Mouse (Mus musculus) left cerebral cortex, adult 2 months (tissue): ENCODE data around the gene Tmem214. TPM values are rescaled to one million over a fixed set of nuclear protein-coding genes. Genes with fewer than 3 reads are reported as not detected.
A peak's percentile ranks its signal among the peaks of the same experiment; 100 is the strongest.

Source experiments
- DNase-seq, 2 experiments: peaks; one replicate each; pipeline ENCODE4 v3.0.0; 2021 to 2022; ENCODE audit warnings: low spot score in 2 of 2, mixed read lengths in 1 of 2; ENCODE audit errors: extremely low spot score in 1 of 2
- H3K27ac ChIP-seq: fragments of 200-600 bp; 2 replicates; pipeline ENCODE4 v1.8.1; 2022
- H3K4me3 ChIP-seq: fragments of 200-600 bp; 2 replicates; pipeline ENCODE4 v1.8.1; 2022
- CTCF ChIP-seq: fragments of 200-600 bp; IDR thresholded peaks from 2 replicates; pipeline ENCODE4 v1.8.1; 2022; ENCODE audit warnings: antibody characterized with exemption, mild to moderate bottlenecking, moderate library complexity
- intact Hi-C: fragments of 180-260 bp; cut with DNase I; formaldehyde crosslinking; loops from one replicate; pipeline ENCODE4 v1.15.1; 2025
- total RNA-seq, 2 experiments: library from RNA; stranded (reverse); gene quantifications; 2 replicates each; pipeline ENCODE4 v1.2.3; 2021

The Tmem214 gene
- total RNA-seq, 2 experiments from 2014 or later: 64.2 to 71.0 TPM

DNA sequence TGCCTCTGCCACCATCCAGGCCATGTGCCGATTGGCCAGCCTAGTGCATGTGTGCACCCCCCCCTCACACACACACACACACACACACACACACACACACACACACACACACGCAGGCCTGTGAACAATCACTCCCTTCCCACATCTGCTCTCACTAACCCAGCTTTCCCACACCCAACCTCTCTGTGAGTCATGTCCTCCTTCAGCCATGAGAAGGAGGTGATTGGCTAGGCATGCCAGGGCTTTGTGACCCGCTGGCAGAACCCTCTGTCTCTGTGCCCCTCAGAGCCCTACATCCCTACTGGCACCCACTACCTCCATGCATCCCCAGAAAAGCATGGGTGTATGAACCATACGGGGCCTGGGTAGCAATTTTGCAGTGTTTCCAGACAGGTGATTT, 14.3 kb upstream of the Tmem214 start:
- Histone ChIP-seq H3K27ac (no peak overlapping the region), H3K4me3 (no peak overlapping the region)
- no peak for TF ChIP-seq CTCF
- DNase-seq: no peak
- intact Hi-C loops: no loop called here

DNA sequence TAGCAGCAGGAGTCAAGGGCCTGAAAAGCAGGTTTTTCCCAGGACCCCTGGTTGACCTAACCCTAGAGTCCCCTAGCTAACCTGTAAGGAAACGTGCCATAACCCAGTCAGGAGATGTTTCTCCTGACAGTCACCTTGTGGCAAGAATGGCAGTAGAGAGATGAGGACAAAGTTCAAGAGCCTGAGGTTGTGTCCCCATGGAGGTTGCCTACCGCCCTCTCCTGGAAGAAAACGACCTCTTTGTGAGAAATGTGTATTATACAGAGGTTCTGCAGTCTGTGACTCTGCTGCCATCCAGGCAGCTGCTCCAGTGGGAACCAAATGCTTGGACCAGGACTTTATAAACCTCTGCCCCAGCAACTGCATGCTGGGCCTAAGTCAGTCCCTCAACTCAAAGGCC, 12.1 kb upstream of the Tmem214 start:
- intact Hi-C loops: loop anchor here (2.0 kb wide), 2 partner anchors 41 to 49 kb away; partner anchors contain the start of gene Mapre3
- H3K4me3 ChIP-seq: no peak overlapping the region
- DNase-seq: no peak
- H3K27ac ChIP-seq: no peak overlapping the region
- TF ChIP-seq CTCF: no peak

GRCm38 (mm10) chr5:30856124-30856523, 11.7 kb upstream of the Tmem214 start:
- no peak for DNase-seq
- intact Hi-C loops: loop anchor here (2.0 kb wide), 1 partner anchor 49 kb away; no protein-coding TSS in a partner anchor
- Histone ChIP-seq H3K4me3 (no peak overlapping the region), H3K27ac (no peak overlapping the region)
- no peak; the same call in none of the 2 replicates for TF ChIP-seq CTCF

- TF ChIP-seq CTCF: no peak; the same call in 1 of the 2 replicates
Observed at GRCm38 (mm10) chr5:30863852-30864251, 4.0 kb upstream of the Tmem214 start.

GRCm38 (mm10) chr5:30864322-30864721, 3.5 kb upstream of the Tmem214 start:
- no peak for TF ChIP-seq CTCF
- H3K27ac ChIP-seq: no peak overlapping the region
- DNase-seq: no peak
- no peak overlapping the region for H3K4me3 ChIP-seq
- intact Hi-C loops: no loop called here

More at GRCm38 (mm10) chr5:30863852-30864251, 4.0 kb upstream of the Tmem214 start:
- Histone ChIP-seq H3K27ac (no peak overlapping the region), H3K4me3 (no peak overlapping the region)
- intact Hi-C loops: no loop called here
- DNase-seq: no peak

DNA sequence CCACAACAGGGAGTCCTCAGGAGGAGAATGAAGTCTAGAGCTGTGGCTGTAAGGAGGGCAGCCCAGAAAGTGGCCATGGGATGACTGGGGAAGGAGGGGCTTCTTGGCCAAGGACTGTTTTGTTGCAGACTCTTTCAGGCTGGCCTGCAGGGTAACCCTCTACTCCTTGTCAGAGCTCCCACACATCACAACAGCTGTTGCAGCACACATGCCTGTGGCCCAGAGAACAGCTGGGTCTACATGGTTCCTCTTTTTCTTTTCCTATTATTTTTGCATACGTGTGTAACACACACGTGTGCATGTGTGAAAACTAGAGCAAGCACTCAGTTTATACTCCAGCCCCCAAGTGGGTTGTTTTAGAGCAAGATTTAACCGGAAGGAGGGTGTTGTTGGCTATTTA, 941 bp upstream of the Tmem214 start:
- intact Hi-C loops: no loop called here
- no peak overlapping the region for H3K4me3 ChIP-seq
- no peak for DNase-seq
- no peak overlapping the region for H3K27ac ChIP-seq
- TF ChIP-seq CTCF: no peak

DNA sequence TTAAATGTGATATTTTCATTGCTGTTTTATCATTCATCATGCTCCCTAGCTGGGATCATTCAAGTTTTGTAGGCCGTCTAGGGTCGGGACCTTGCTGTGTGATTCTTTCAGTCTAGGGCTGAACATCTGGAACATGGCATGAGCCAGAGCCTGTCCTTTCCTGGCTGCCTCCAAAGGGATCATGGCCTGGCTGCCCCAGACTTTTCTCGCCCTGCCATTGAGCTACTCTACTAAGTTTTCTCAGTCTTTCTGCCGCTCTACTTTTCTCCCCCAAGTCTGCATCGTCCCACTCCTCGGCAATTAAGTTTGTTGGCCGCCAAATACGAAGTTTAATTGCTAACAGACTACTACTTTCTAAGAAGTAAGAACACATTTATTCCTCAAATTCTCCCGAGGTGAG, 1.2 kb downstream of the Tmem214 start:
- intact Hi-C loops: loop anchor here (1.0 kb wide), 1 partner anchor 55 kb away; the partner anchor contains the start of gene Mapre3
- Histone ChIP-seq H3K27ac (peak overlapping the region; percentile 42), H3K4me3 (peak overlapping the region; percentile 88)
- TF ChIP-seq CTCF: no peak
- DNase-seq: no peak

- TF ChIP-seq CTCF: no peak
- peak overlapping the region; percentile 82 for H3K27ac ChIP-seq
- H3K4me3 ChIP-seq: peak overlapping the region; percentile 88
- intact Hi-C loops: loop anchor here (1.0 kb wide), 2 partner anchors 18 to 55 kb away; partner anchors contain the start of gene Mapre3
- peak; percentile 91 to 95 for DNase-seq
Observed at GRCm38 (mm10) chr5:30869405-30870130, 1.8 kb downstream of the Tmem214 start.

- intact Hi-C loops: loop anchor here (1.0 kb wide), 1 partner anchor 17 kb away; no protein-coding TSS in a partner anchor
- H3K27ac ChIP-seq: peak overlapping the region; percentile 82; the same call in 1 of the 2 replicates
Observed at GRCm38 (mm10) chr5:30870131-30870406, 2.3 kb downstream of the Tmem214 start.

GRCm38 (mm10) chr5:30872574-30872973, 4.8 kb downstream of the Tmem214 start:
- no peak for TF ChIP-seq CTCF
- no peak overlapping the region for H3K4me3 ChIP-seq
- no peak for DNase-seq
- no peak overlapping the region for H3K27ac ChIP-seq
- intact Hi-C loops: no loop called here

More at GRCm38 (mm10) chr5:30870131-30870406, 2.3 kb downstream of the Tmem214 start:
- DNase-seq: no peak
- TF ChIP-seq CTCF: no peak
- H3K4me3 ChIP-seq: peak overlapping the region; percentile 88

DNA sequence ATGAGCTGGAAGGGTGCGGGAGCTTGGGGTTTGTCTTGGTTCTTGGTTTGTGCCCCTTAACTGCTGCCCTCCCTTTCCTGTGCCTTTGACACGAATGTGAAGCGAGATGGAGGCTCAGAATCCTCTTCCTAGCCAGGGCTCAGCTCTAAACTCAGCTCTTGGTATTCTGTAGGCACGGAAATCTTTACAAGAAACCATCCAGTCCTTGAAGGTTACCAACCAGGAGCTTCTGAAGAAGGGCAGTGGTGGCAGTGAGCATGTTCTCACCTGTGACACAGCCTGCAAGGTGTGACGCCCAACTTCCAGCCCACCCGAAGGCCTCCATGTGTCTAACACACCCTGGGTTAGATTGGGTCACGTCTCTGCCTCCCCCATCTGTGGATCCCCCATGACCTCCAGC, 6.6 kb downstream of the Tmem214 start:
- intact Hi-C loops: no loop called here
- TF ChIP-seq CTCF: no peak
- H3K27ac ChIP-seq: no peak overlapping the region
- H3K4me3 ChIP-seq: no peak overlapping the region
- no peak for DNase-seq

DNA sequence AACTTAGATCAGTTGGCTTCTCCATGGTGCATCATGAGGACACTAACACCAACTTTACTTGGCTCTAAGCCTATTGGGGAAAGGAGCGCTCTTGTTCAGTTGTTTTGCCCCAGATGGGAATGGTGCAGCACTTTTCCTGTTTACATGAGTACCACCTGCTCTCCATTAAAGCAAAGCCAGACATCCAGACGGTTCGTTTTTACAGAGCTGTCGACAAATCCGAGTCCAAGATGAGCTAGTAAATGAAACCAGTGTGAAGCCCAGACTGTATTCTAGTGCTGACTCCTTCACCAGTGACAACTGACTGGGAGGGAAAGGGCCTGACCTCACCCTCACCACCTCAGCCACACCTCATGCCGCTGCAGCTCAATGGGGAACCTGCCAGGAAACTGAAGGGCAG, 10.8 kb downstream of the Tmem214 start:
- no peak for TF ChIP-seq CTCF
- intact Hi-C loops: no loop called here
- Histone ChIP-seq H3K27ac (no peak overlapping the region), H3K4me3 (no peak overlapping the region)
- DNase-seq: no peak
